Mouse (Mus musculus) urinary bladder, postnatal 25 days (tissue): ENCODE results near the gene Olfr1418.
"Not testable (repeated sequence)": the region's sequence is repeated elsewhere in the genome, so short reads cannot be mapped to it uniquely, and the experiment has no call there.

Source experiments
- DNase-seq: peaks from one replicate; pipeline ENCODE4 v3.0.0; 2022; ENCODE audit warnings: low spot score

Olfr1418 gene

GRCm38 (mm10) chr19:11860966-11861365, at the start of gene Olfr1418:
Olfr1418 (minus strand) TSS chr19:11861066.
- DNase-seq = no peak

GRCm38 (mm10) chr19:11886265-11886664, 25.4 kb upstream of the Olfr1418 start, which contains the start of gene Olfr1420:
Olfr1420 (plus strand) TSS chr19:11886565.
- no peak for DNase-seq

- DNase-seq = not testable (repeated sequence)
These were observed 17.5 kb upstream of the Olfr1418 start for GRCm38 (mm10) chr19:11878404-11878803.

- DNase-seq = no peak
These were observed 14.1 kb upstream of the Olfr1418 start, which contains the start of gene Olfr1419 for GRCm38 (mm10) chr19:11875006-11875405. Olfr1419 (minus strand) TSS chr19:11875106.

GRCm38 (mm10) chr19:11867837-11868236, 7.0 kb upstream of the Olfr1418 start:
- DNase-seq = no peak

- DNase-seq = no peak
These were observed 4.4 kb downstream of the Olfr1418 start for GRCm38 (mm10) chr19:11856506-11856905.

- no peak for DNase-seq
These were observed 6.0 kb downstream of the Olfr1418 start for GRCm38 (mm10) chr19:11854821-11855220.

GRCm38 (mm10) chr19:11852652-11853051, 8.2 kb downstream of the Olfr1418 start:
- DNase-seq = no peak

- no peak for DNase-seq
These were observed 14.5 kb downstream of the Olfr1418 start for GRCm38 (mm10) chr19:11846333-11846732.

GRCm38 (mm10) chr19:11839119-11839518, 21.7 kb downstream of the Olfr1418 start, which contains the start of gene Olfr1417:
Olfr1417 (minus strand) TSS chr19:11839219.
- DNase-seq = no peak

GRCm38 (mm10) chr19:11823346-11824065, 37.4 kb downstream of the Olfr1418 start:
- no peak for DNase-seq

- no peak for DNase-seq
These were observed 40.7 kb downstream of the Olfr1418 start for GRCm38 (mm10) chr19:11820211-11820610.

GRCm38 (mm10) chr19:11819800-11820199, 41.1 kb downstream of the Olfr1418 start:
- peak; percentile 72 for DNase-seq

GRCm38 (mm10) chr19:11819143-11819700, 41.6 kb downstream of the Olfr1418 start, which contains the start of gene Stx3:
Stx3 (minus strand) TSS chr19:11819403.
- no peak for DNase-seq

- DNase-seq = peak; percentile 66
These were observed 42.4 kb downstream of the Olfr1418 start for GRCm38 (mm10) chr19:11818199-11819142.

- no peak for DNase-seq
These were observed 43.3 kb downstream of the Olfr1418 start for GRCm38 (mm10) chr19:11817586-11817985.

GRCm38 (mm10) chr19:11816706-11817105, 44.2 kb downstream of the Olfr1418 start:
- no peak for DNase-seq

GRCm38 (mm10) chr19:11814742-11815333, 46.0 kb downstream of the Olfr1418 start:
- no peak for DNase-seq

- DNase-seq = no peak
These were observed 47.2 kb downstream of the Olfr1418 start for GRCm38 (mm10) chr19:11813649-11814048.

- DNase-seq = no peak
These were observed 47.7 kb downstream of the Olfr1418 start for GRCm38 (mm10) chr19:11813136-11813535.

GRCm38 (mm10) chr19:11811688-11812365, 49.0 kb downstream of the Olfr1418 start:
- no peak for DNase-seq
